Mouse (Mus musculus) forebrain, postnatal 0 days (tissue): ENCODE data around the gene Serpinb6a. TPM values are rescaled to one million over a fixed set of nuclear protein-coding genes. Genes with fewer than 3 reads are reported as not detected.

Experiments
- ATAC-seq: fragments of 200-750 bp; cut with Nextera tagmentation; 2 replicates; pipeline ENCODE4 v1.8.0; 2017; ENCODE audit warnings: mild to moderate bottlenecking, moderate library complexity
- DNase-seq: peaks from one replicate; pipeline ENCODE4 v3.0.0-alpha.2; 2015
- H3K27ac ChIP-seq: fragments of 300-500 bp; sonication (generic); 2 replicates; pipeline ENCODE4 v1.5.1; 2014; ENCODE audit warnings: low read depth, mild to moderate bottlenecking, antibody characterized with exemption, low read length, moderate library complexity, mixed read lengths
- H3K27me3 ChIP-seq: fragments of 300-500 bp; sonication (generic); 2 replicates; pipeline ENCODE4 v1.6.1; 2014; ENCODE audit warnings: mild to moderate bottlenecking, low read length, mixed read lengths; ENCODE audit not compliant: insufficient read depth
- H3K36me3 ChIP-seq: fragments of 300-500 bp; sonication (generic); 2 replicates; pipeline ENCODE4 v1.6.1; 2014; ENCODE audit warnings: mild to moderate bottlenecking, moderate library complexity; ENCODE audit not compliant: insufficient read depth
- H3K4me1 ChIP-seq: fragments of 300-500 bp; sonication (generic); 2 replicates; pipeline ENCODE4 v1.6.1; 2014; ENCODE audit warnings: antibody characterized with exemption; ENCODE audit not compliant: insufficient read depth
- H3K4me2 ChIP-seq: fragments of 300-500 bp; sonication (generic); 2 replicates; pipeline ENCODE4 v1.6.1; 2014; ENCODE audit warnings: low read depth, mild to moderate bottlenecking, moderate library complexity
- H3K4me3 ChIP-seq: fragments of 300-500 bp; sonication (generic); 2 replicates; pipeline ENCODE4 v1.5.1; 2014; ENCODE audit warnings: low read depth, low read length, mixed read lengths
- H3K9ac ChIP-seq: fragments of 300-500 bp; sonication (generic); 2 replicates; pipeline ENCODE4 v1.6.1; 2014; ENCODE audit warnings: mild to moderate bottlenecking
- H3K9me3 ChIP-seq: fragments of 300-500 bp; sonication (generic); 2 replicates; pipeline ENCODE4 v1.6.1; 2016; ENCODE audit warnings: low read length
- CTCF ChIP-seq: sonication (generic); IDR thresholded peaks from 2 replicates; pipeline ENCODE4 v1.5.1; 2016; ENCODE audit warnings: antibody characterized with exemption, control low read depth, low read depth
- whole genome bisulfite sequencing: fragments of 180-500 bp; shearing (Covaris S2); extraction: QIAGEN DNeasy Blood & Tissue Kit; methylation state at CpG from one replicate; pipeline ENCODE4 v1.1.7; 2014; 5-methylcytosine and 5-hydroxymethylcytosine counted together
- polyA plus RNA-seq: library from polyadenylated mRNA; unstranded; fragments of >200 nt; fragmentation: Nextera tagmentation; extraction: Ambion mirVana; gene quantifications from 2 replicates; pipeline ENCODE4 v1.2.1, GENCODE M21; 2015
- total RNA-seq: library from RNA; depleted of rRNA; stranded (reverse); fragments of >200 nt; gene quantifications from 2 replicates; pipeline ENCODE4 v1.2.3, GENCODE M21; 2014; rRNA removed

Gene Serpinb6a
- total RNA-seq = 53.0 and 62.6 TPM in 2 replicates
- 48.1 and 50.6 TPM in 2 replicates for polyA plus RNA-seq

- Histone ChIP-seq H3K36me3 (no peaks in the 10 kb centered on the region), H3K4me1 (peaks cover 8% of the 10 kb centered on the region; the same call in 1 of the 2 replicates), H3K4me3 (peak within 1 kb of the TSS; percentile 98), H3K4me2 (peak within 1 kb of the TSS; percentile 66), H3K27me3 (no peaks in the 10 kb centered on the region), H3K9ac (peak within 1 kb of the TSS; percentile 83), H3K9me3 (no peaks in the 10 kb centered on the region), H3K27ac (peak within 1 kb of the TSS; percentile 87)
- peak; percentile 92 for DNase-seq
- TF ChIP-seq CTCF = peak; percentile 55
- peak; percentile 96 for ATAC-seq
- WGBS = under 1% methylated on average over 91 of the region's 92 CpGs
These were observed at the start of gene Serpinb6a, which contains the start of gene Ripk1 for GRCm38 (mm10) chr13:34002058-34003006. Gene Serpinb6a (minus strand): TSS chr13:34002794. Gene Ripk1 (plus strand): TSS chr13:34002363.

GRCm38 (mm10) chr13:34051692-34052091 lies 49.1 kb upstream of the Serpinb6a start:
- Histone ChIP-seq H3K9ac (no peak overlapping the region), H3K27me3 (no peaks in the 10 kb centered on the region), H3K4me1 (no peaks in the 10 kb centered on the region), H3K4me2 (no peak overlapping the region), H3K36me3 (peaks cover 25% of the 10 kb centered on the region), H3K4me3 (no peak overlapping the region), H3K27ac (no peak overlapping the region), H3K9me3 (no peaks in the 10 kb centered on the region)
- ATAC-seq (no peak), DNase-seq (no peak)
- WGBS = 97% methylated on average over 3 of the region's 3 CpGs
- TF ChIP-seq CTCF = no peak

- 92% methylated on average over 8 of the region's 8 CpGs for WGBS
- Histone ChIP-seq H3K9me3 (no peaks in the 10 kb centered on the region), H3K9ac (no peak overlapping the region), H3K27ac (no peak overlapping the region), H3K4me1 (no peaks in the 10 kb centered on the region), H3K4me2 (no peak overlapping the region), H3K36me3 (peaks cover 25% of the 10 kb centered on the region), H3K27me3 (no peaks in the 10 kb centered on the region), H3K4me3 (no peak overlapping the region)
- DNase-seq (no peak), ATAC-seq (no peak)
- TF ChIP-seq CTCF = no peak
These were observed 47.9 kb upstream of the Serpinb6a start for GRCm38 (mm10) chr13:34050479-34050878.

GRCm38 (mm10) chr13:34047526-34047925 lies 44.9 kb upstream of the Serpinb6a start:
- Histone ChIP-seq H3K9me3 (no peaks in the 10 kb centered on the region), H3K36me3 (peaks cover 16% of the 10 kb centered on the region), H3K9ac (no peak overlapping the region), H3K27ac (no peak overlapping the region), H3K4me3 (no peak overlapping the region), H3K4me2 (no peak overlapping the region), H3K27me3 (no peaks in the 10 kb centered on the region), H3K4me1 (no peaks in the 10 kb centered on the region)
- no peak for ATAC-seq
- 81% methylated on average over 3 of the region's 3 CpGs for WGBS
- no peak for TF ChIP-seq CTCF
- no peak for DNase-seq

- TF ChIP-seq CTCF = peak; percentile 97
- peaks cover 8% of the 10 kb centered on the region for H3K36me3 ChIP-seq
- H3K4me3 ChIP-seq = no peak overlapping the region
- H3K27ac ChIP-seq = no peak overlapping the region
- no peaks in the 10 kb centered on the region for H3K4me1 ChIP-seq
- DNase-seq = peak; percentile 95
- peak overlapping the region; percentile 14; the same call in 1 of the 2 replicates for H3K9ac ChIP-seq
- ATAC-seq = peak; percentile 99
- H3K4me2 ChIP-seq = no peak overlapping the region
- 37% methylated on average over 11 of the region's 11 CpGs for WGBS
- no peaks in the 10 kb centered on the region for H3K27me3 ChIP-seq
- no peaks in the 10 kb centered on the region for H3K9me3 ChIP-seq
These were observed 43.9 kb upstream of the Serpinb6a start for GRCm38 (mm10) chr13:34046421-34047012.

- Histone ChIP-seq H3K9ac (no peak overlapping the region), H3K4me3 (no peak overlapping the region), H3K27ac (no peak overlapping the region), H3K9me3 (no peaks in the 10 kb centered on the region), H3K36me3 (peaks cover 8% of the 10 kb centered on the region; the same call in 1 of the 2 replicates), H3K4me1 (no peaks in the 10 kb centered on the region), H3K27me3 (no peaks in the 10 kb centered on the region), H3K4me2 (no peak overlapping the region)
- ATAC-seq (no peak), DNase-seq (no peak)
- WGBS = 70% methylated on average over 5 of the region's 5 CpGs
- no peak for TF ChIP-seq CTCF
These were observed 43.1 kb upstream of the Serpinb6a start for GRCm38 (mm10) chr13:34045511-34046249.
